Comparison of ENCODE assay signal across 26 mouse cellular contexts in genomic region chrX:167477636-167478035, GRCm38 (mm10).
DNase-seq lines count a peak whose midpoint lies in the region; ATAC-seq lines count a peak whose summit lies in the region.
"Had no signal": no experiment of that assay in that cellular context is flagged by ENCODE, and none has a peak within 500 bp of the region (broad histone marks: within the 10 kb centered on the region; RNA-seq: fewer than 3 reads in every experiment).

No protein-coding gene starts in this region.

- H3K4me3 ChIP-seq in lung, embryonic 15.5 days, result no peak overlapping the region
- H3K4me3 ChIP-seq: embryonic facial prominence, embryonic 10.5 days; embryonic facial prominence, embryonic 13.5 days; erythroblast, embryonic 14.5 days; forebrain, embryonic 12.5 days; forebrain, embryonic 15.5 days; heart, embryonic 12.5 days; heart, embryonic 15.5 days; hindbrain, embryonic 13.5 days had no signal

- H3K4me2 ChIP-seq in lung, embryonic 15.5 days, result no peak overlapping the region
- H3K4me2 ChIP-seq: embryonic facial prominence, embryonic 13.5 days; forebrain, embryonic 12.5 days; forebrain, embryonic 15.5 days; heart, embryonic 12.5 days; heart, embryonic 15.5 days; hindbrain, embryonic 13.5 days had no signal

- H3K9me3 ChIP-seq in lung, embryonic 15.5 days, result no peaks in the 10 kb centered on the region
- H3K9me3 ChIP-seq: embryonic facial prominence, embryonic 10.5 days; embryonic facial prominence, embryonic 13.5 days; forebrain, embryonic 12.5 days; forebrain, embryonic 15.5 days; heart, embryonic 12.5 days; heart, embryonic 15.5 days; hindbrain, embryonic 13.5 days had no signal

- intact Hi-C loops in heart, postnatal 25 days (cut with DNase I), result no loop called here

- H3K9ac ChIP-seq in lung, embryonic 15.5 days, result no peak overlapping the region
- H3K9ac ChIP-seq: embryonic facial prominence, embryonic 13.5 days; forebrain, embryonic 12.5 days; forebrain, embryonic 15.5 days; heart, embryonic 12.5 days; heart, embryonic 15.5 days; hindbrain, embryonic 13.5 days had no signal

- no peaks in the 10 kb centered on the region for H3K36me3 ChIP-seq in lung, embryonic 15.5 days
- H3K36me3 ChIP-seq: embryonic facial prominence, embryonic 10.5 days; embryonic facial prominence, embryonic 13.5 days; forebrain, embryonic 12.5 days; forebrain, embryonic 15.5 days; heart, embryonic 12.5 days; heart, embryonic 15.5 days; hindbrain, embryonic 13.5 days had no signal

- 0 out of 2 replicates have a peak, but pooled peaks cover 4% of the 10 kb centered on the region for H3K27me3 ChIP-seq in lung, embryonic 15.5 days
- H3K27me3 ChIP-seq: forebrain, embryonic 15.5 days; heart, embryonic 15.5 days had no signal

- peak; percentile 39; the same call in 1 of the 2 replicates for ATAC-seq in lung, embryonic 15.5 days (ENCODE audit: borderline replicate concordance, extremely low read depth, low FRiP score, low TSS enrichment)
- ATAC-seq: CD4-positive, CD25-positive, alpha-beta regulatory T cell, adult 4 months; forebrain, embryonic 15.5 days; hindbrain, embryonic 16.5 days; inflammation-experienced regulatory T-cells, adult 6 months had no signal

- H3K27ac ChIP-seq in lung, embryonic 15.5 days, result no peak overlapping the region
- H3K27ac ChIP-seq: embryonic facial prominence, embryonic 10.5 days; embryonic facial prominence, embryonic 13.5 days; forebrain, embryonic 12.5 days; forebrain, embryonic 15.5 days; heart, embryonic 15.5 days; hindbrain, embryonic 13.5 days had no signal

- 64% methylated on average over 6 of the region's 6 CpGs for WGBS in lung, embryonic 15.5 days

- H3K4me1 ChIP-seq in lung, embryonic 15.5 days, result no peaks in the 10 kb centered on the region
- H3K4me1 ChIP-seq: embryonic facial prominence, embryonic 10.5 days; embryonic facial prominence, embryonic 13.5 days; forebrain, embryonic 12.5 days; forebrain, embryonic 15.5 days; heart, embryonic 12.5 days; heart, embryonic 15.5 days; hindbrain, embryonic 13.5 days had no signal

- DNase-seq in heart, postnatal 4 days, result peak; percentile 5
- DNase-seq in heart, postnatal 25 days (ENCODE audit: low spot score), result no peak
- peak; percentile 4 to 6 for DNase-seq in kidney, postnatal 4 days
- DNase-seq in kidney, adult 9 months, result no peak
- no peak for DNase-seq in lung, postnatal 4 days
- DNase-seq: adrenal gland, adult 2 months; adrenal gland, postnatal 14 days; cerebellum, adult 11 months; cerebellum, adult 8-10 months; cerebellum, postnatal 25 days; embryo, embryonic 11 days; gastrocnemius, postnatal 25 days; heart, adult 18-20 months; heart, postnatal 10 days had no signal

Comparison
In these comparisons a context has a peak if more than half of its experiments do, and no peak if none do; other contexts are left out.
1. DNase-seq: peak in heart, postnatal 4 days (single experiment) and kidney, postnatal 4 days (2 of 2); none in heart, postnatal 25 days (single experiment), kidney, adult 9 months (single experiment) and lung, postnatal 4 days (0 of 2).